Mouse (Mus musculus) megakaryocyte, embryonic 14.5 days (primary cell): ENCODE results near the gene Pcdh9.

ENCODE experiments used
- FLI1 ChIP-seq: IDR thresholded peaks from 2 replicates; pipeline ENCODE4 v1.6.1; 2012; ENCODE audit warnings: low read length, inconsistent platforms, mixed read lengths
- GATA1 ChIP-seq: IDR thresholded peaks from 3 replicates; pipeline ENCODE4 v1.6.1; 2012; ENCODE audit warnings: mixed read lengths, low read length, inconsistent platforms, borderline replicate concordance

DNA sequence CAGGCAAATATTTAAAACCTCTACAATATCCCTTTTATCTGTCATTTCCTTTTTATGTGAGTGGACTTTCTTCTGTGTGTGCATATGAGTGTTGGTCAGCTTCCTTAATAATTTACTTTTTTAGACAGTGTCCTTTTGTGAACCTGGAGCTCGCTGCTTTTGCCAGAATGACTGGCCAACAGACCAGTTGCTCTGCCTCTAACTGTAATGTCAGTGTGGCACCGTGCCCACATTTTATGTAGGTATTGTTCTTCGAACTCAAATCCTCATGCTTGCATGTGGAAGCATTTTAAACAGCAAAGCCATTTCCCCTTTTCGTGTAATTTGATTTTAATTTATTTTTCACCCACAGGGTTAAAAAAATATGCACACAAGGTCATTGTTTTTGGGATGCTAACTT, 748.4 kb downstream of the Pcdh9 start:
- no peak for TF ChIP-seq GATA1
- TF ChIP-seq FLI1 = no peak
